Comparison of ENCODE assay signal across 16 mouse cellular contexts in genomic region chr3:151511184-151511583, GRCm38 (mm10).
"Had no signal": no experiment of that assay in that cellular context is flagged by ENCODE, and none has a peak within 500 bp of the region (broad histone marks: within the 10 kb centered on the region; RNA-seq: fewer than 3 reads in every experiment).

No protein-coding gene starts in this region.

- ATAC-seq: hindbrain, embryonic 16.5 days; inflammation-experienced regulatory T-cells, adult 6 months; intestine, embryonic 15.5 days; intestine, postnatal 0 days had no signal

- DNase-seq: gastrocnemius, postnatal 14 days; gastrocnemius, postnatal 36 days; heart, adult 2 months; heart, postnatal 14 days; heart, postnatal 36 days; kidney, adult 18-20 months; kidney, adult 8-10 months; kidney, postnatal 10 days; kidney, postnatal 25 days; kidney, postnatal 4 days; liver; liver, embryonic 13.5 days had no signal
